Mouse (Mus musculus): ENCODE results near the gene Ppcdc.

The Ppcdc gene

DNA sequence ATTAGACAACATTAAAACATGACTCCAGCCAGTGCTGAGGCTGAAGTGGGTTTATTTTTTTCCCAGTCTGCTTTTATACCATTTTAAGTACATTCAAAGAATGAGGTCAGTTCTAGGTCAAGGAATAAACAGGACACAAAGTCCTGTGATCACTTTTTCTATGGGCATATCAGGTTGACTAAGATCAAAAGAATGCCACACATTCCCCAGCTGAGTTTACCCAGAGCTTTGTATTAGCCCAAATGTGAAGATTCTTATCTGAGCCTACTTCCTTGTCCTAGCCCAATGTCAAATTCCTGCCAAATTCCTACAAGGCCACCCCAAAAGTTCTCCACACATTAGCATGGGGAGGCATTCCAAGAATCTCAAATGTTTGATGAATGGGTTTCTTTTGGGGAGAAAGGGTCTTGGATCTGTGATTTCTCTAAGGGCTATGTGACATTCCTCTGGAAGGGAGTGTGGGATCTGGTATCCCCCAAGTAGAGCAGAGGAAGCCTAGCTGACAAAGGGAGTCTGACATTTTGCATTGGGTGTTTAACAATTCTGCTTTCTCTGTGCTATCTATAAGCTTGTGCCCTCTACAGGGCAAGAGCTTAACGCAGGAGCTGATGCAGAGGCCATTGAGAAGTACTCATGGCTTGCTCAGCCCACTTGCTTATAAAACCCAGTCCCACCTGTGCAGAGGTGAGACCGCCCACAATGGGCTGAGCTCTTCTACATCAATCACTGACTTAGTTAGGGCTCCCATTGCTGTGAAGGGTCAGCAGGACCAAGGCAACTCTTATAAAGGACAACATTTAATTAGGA lies 85.3 kb downstream of the Ppcdc start:
- DNase-seq (ENCODE audit: low spot score in 2 of 2), result no peak

- DNase-seq (ENCODE audit: low spot score in 2 of 2), result no peak
These were observed 88.6 kb downstream of the Ppcdc start for GRCm38 (mm10) chr9:57351277-57351676.

DNA sequence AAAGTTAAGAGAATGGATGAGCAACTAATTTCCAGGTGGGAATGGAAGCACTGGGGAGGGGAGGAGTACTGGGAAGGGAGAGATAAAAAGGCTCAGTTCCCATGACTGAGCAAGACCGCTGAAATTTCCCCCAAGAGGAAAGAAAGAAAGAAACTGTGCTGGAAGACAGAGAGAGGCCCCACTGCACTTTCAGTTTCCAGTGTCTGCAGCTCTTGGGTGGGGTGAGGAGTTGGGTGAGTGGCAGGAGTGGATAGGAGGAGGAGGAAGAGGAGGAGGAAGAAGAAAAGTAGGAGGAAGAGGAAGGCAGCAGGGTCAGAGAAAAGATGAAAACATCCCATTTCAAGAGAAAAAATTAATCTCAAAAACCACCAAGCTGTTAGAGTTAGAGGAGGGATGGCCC lies 94.0 kb downstream of the Ppcdc start:
- no peak for DNase-seq (ENCODE audit: low spot score in 2 of 2)

- DNase-seq (ENCODE audit: low spot score in 2 of 2), result no peak
These were observed 96.2 kb downstream of the Ppcdc start for GRCm38 (mm10) chr9:57343752-57344151.

GRCm38 (mm10) chr9:57342906-57343474 lies 96.9 kb downstream of the Ppcdc start:
- DNase-seq (ENCODE audit: low spot score in 2 of 2), result no peak

- no peak for DNase-seq (ENCODE audit: low spot score in 2 of 2)
These were observed 97.7 kb downstream of the Ppcdc start for GRCm38 (mm10) chr9:57342186-57342585.

DNA sequence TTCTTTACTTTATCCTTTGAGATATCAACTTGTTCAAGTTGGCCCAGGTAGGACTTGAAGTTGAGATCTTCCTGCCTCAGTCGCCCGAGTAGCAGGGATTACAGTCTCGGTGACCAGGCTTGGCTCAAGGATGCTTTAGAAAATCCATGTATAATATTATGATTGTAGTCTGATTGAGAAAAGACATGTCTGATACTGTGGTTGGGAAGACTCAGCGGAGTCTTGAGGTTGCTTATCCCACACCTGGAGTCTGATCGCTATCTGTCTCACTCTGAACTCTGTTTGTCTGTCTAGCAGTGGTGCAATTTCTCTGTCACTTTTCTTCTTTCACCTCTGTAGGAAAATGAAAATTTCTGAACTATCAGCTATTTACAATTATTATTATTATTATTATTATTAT lies 99.6 kb downstream of the Ppcdc start:
- DNase-seq (ENCODE audit: low spot score in 2 of 2), result no peak

- peak in 1 of 2 experiments; percentile 18 for DNase-seq (ENCODE audit: low spot score in 2 of 2)
These were observed 100.2 kb downstream of the Ppcdc start for GRCm38 (mm10) chr9:57339577-57340210.

DNA sequence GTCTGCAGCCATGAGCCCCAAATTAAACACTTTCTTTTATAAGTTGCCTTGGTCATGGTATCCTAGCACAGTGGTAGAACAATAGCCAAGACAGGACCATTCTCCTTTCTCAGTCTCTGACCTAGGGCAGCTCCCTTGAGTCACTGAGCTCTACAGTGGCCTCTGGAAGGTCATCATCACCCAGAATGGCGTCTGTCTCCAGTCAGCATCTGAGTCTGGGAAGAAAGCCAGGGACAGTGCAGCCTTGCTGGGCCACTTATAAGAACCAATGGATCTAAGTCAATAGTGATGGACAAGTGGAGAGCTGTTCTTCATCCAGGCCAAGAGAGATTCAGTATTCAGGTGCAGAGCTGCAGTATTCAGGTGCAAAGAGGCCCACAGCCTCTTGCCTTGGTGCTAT lies 101.2 kb downstream of the Ppcdc start:
- no peak for DNase-seq (ENCODE audit: low spot score in 2 of 2)

All from spleen, postnatal 4 days (tissue).